Mouse (Mus musculus): ENCODE measurements at regions not wholly inside any gene's neighbourhood (a gene's known extent, or its start where the extent isn't known, plus 50 kb on each side); places are given as distances from the start of the nearest gene placed in this dataset.
A peak's percentile ranks its signal among the peaks of the same experiment; 100 is the strongest.

- H3K27ac ChIP-seq (ENCODE audit: insufficient read depth, low read length): no peak overlapping the region
These were observed 249.5 kb downstream of the Gm49356 start for GRCm38 (mm10) chr15:59138393-59139107.

GRCm38 (mm10) chr15:59141621-59142020, 252.5 kb downstream of the Gm49356 start:
- TF ChIP-seq POLR2A (IDR thresholded peaks at IDR 0.05; ENCODE audit: borderline replicate concordance, insufficient read depth, low read length) (no peak), CTCF (IDR thresholded peaks at IDR 0.05; ENCODE audit: borderline replicate concordance, insufficient read depth, low read depth, low read length) (no peak)
- WGBS: 88% methylated on average over 4 of the region's 4 CpGs
- H3K27ac ChIP-seq (ENCODE audit: insufficient read depth, low read length): no peak overlapping the region
- no peak overlapping the region for H3K4me3 ChIP-seq (replicated peaks; ENCODE audit: insufficient read depth, low read depth, low read length)
- no peaks in the 10 kb centered on the region for H3K27me3 ChIP-seq (ENCODE audit: control insufficient read depth, insufficient read depth, low read length)
- no peak for DNase-seq
- H3K4me1 ChIP-seq (ENCODE audit: control insufficient read depth, insufficient read depth, low read length): no peaks in the 10 kb centered on the region

More at GRCm38 (mm10) chr15:59138393-59139107, 249.5 kb downstream of the Gm49356 start:
- H3K4me3 ChIP-seq (replicated peaks; ENCODE audit: insufficient read depth, low read depth, low read length): no peak overlapping the region
- no peak for TF ChIP-seq POLR2A (IDR thresholded peaks at IDR 0.05; ENCODE audit: borderline replicate concordance, insufficient read depth, low read length)
- no peak for TF ChIP-seq CTCF (IDR thresholded peaks at IDR 0.05; ENCODE audit: borderline replicate concordance, insufficient read depth, low read depth, low read length)
- peak in 1 of 2 experiments; percentile 32 for DNase-seq
- H3K27me3 ChIP-seq (ENCODE audit: control insufficient read depth, insufficient read depth, low read length): no peaks in the 10 kb centered on the region
- H3K4me1 ChIP-seq (ENCODE audit: control insufficient read depth, insufficient read depth, low read length): no peaks in the 10 kb centered on the region
- WGBS: 55% methylated on average over 8 of the region's 8 CpGs

GRCm38 (mm10) chr15:59142481-59142880, 253.4 kb downstream of the Gm49356 start:
- Histone ChIP-seq H3K27me3 (ENCODE audit: control insufficient read depth, insufficient read depth, low read length) (no peaks in the 10 kb centered on the region), H3K27ac (ENCODE audit: insufficient read depth, low read length) (no peak overlapping the region), H3K4me3 (replicated peaks; ENCODE audit: insufficient read depth, low read depth, low read length) (no peak overlapping the region), H3K4me1 (ENCODE audit: control insufficient read depth, insufficient read depth, low read length) (no peaks in the 10 kb centered on the region)
- no peak for TF ChIP-seq CTCF (IDR thresholded peaks at IDR 0.05; ENCODE audit: borderline replicate concordance, insufficient read depth, low read depth, low read length)
- TF ChIP-seq POLR2A (IDR thresholded peaks at IDR 0.05; ENCODE audit: borderline replicate concordance, insufficient read depth, low read length): no peak
- 89% methylated on average over 9 of the region's 9 CpGs for WGBS
- DNase-seq: no peak

GRCm38 (mm10) chr15:59143891-59144290, 254.8 kb downstream of the Gm49356 start:
- H3K27ac ChIP-seq (ENCODE audit: insufficient read depth, low read length): no peak overlapping the region
- H3K4me3 ChIP-seq (replicated peaks; ENCODE audit: insufficient read depth, low read depth, low read length): no peak overlapping the region
- 98% methylated on average over 1 of the region's 1 CpGs for WGBS
- H3K4me1 ChIP-seq (ENCODE audit: control insufficient read depth, insufficient read depth, low read length): no peaks in the 10 kb centered on the region
- DNase-seq: no peak
- no peak for TF ChIP-seq CTCF (IDR thresholded peaks at IDR 0.05; ENCODE audit: borderline replicate concordance, insufficient read depth, low read depth, low read length)
- no peak for TF ChIP-seq POLR2A (IDR thresholded peaks at IDR 0.05; ENCODE audit: borderline replicate concordance, insufficient read depth, low read length)
- H3K27me3 ChIP-seq (ENCODE audit: control insufficient read depth, insufficient read depth, low read length): no peaks in the 10 kb centered on the region

- no peak overlapping the region for H3K4me3 ChIP-seq (replicated peaks; ENCODE audit: insufficient read depth, low read depth, low read length)
- DNase-seq: no peak
- WGBS: 88% methylated on average over 5 of the region's 5 CpGs
- H3K4me1 ChIP-seq (ENCODE audit: control insufficient read depth, insufficient read depth, low read length): no peaks in the 10 kb centered on the region
- no peak overlapping the region for H3K27ac ChIP-seq (ENCODE audit: insufficient read depth, low read length)
- TF ChIP-seq CTCF (IDR thresholded peaks at IDR 0.05; ENCODE audit: borderline replicate concordance, insufficient read depth, low read depth, low read length): no peak
- no peak for TF ChIP-seq POLR2A (IDR thresholded peaks at IDR 0.05; ENCODE audit: borderline replicate concordance, insufficient read depth, low read length)
- no peaks in the 10 kb centered on the region for H3K27me3 ChIP-seq (ENCODE audit: control insufficient read depth, insufficient read depth, low read length)
These were observed 256.6 kb downstream of the Gm49356 start for GRCm38 (mm10) chr15:59145679-59146078.

GRCm38 (mm10) chr15:59146111-59146510, 257.0 kb downstream of the Gm49356 start:
- no peak for DNase-seq
- no peak overlapping the region for H3K27ac ChIP-seq (ENCODE audit: insufficient read depth, low read length)
- H3K4me3 ChIP-seq (replicated peaks; ENCODE audit: insufficient read depth, low read depth, low read length): no peak overlapping the region
- H3K4me1 ChIP-seq (ENCODE audit: control insufficient read depth, insufficient read depth, low read length): no peaks in the 10 kb centered on the region
- no peak for TF ChIP-seq CTCF (IDR thresholded peaks at IDR 0.05; ENCODE audit: borderline replicate concordance, insufficient read depth, low read depth, low read length)
- TF ChIP-seq POLR2A (IDR thresholded peaks at IDR 0.05; ENCODE audit: borderline replicate concordance, insufficient read depth, low read length): no peak
- WGBS: 88% methylated on average over 19 of the region's 19 CpGs
- H3K27me3 ChIP-seq (ENCODE audit: control insufficient read depth, insufficient read depth, low read length): no peaks in the 10 kb centered on the region

GRCm38 (mm10) chr15:59146586-59147085, 257.5 kb downstream of the Gm49356 start:
- 37% methylated on average over 10 of the region's 11 CpGs for WGBS
- H3K27me3 ChIP-seq (ENCODE audit: control insufficient read depth, insufficient read depth, low read length): no peaks in the 10 kb centered on the region
- H3K27ac ChIP-seq (ENCODE audit: insufficient read depth, low read length): no peak overlapping the region
- H3K4me3 ChIP-seq (replicated peaks; ENCODE audit: insufficient read depth, low read depth, low read length): no peak overlapping the region
- TF ChIP-seq POLR2A (IDR thresholded peaks at IDR 0.05; ENCODE audit: borderline replicate concordance, insufficient read depth, low read length) (no peak), CTCF (IDR thresholded peaks at IDR 0.05; ENCODE audit: borderline replicate concordance, insufficient read depth, low read depth, low read length) (no peak)
- no peaks in the 10 kb centered on the region for H3K4me1 ChIP-seq (ENCODE audit: control insufficient read depth, insufficient read depth, low read length)
- no peak for DNase-seq

- Histone ChIP-seq H3K27me3 (ENCODE audit: control insufficient read depth, insufficient read depth, low read length) (no peaks in the 10 kb centered on the region), H3K4me3 (replicated peaks; ENCODE audit: insufficient read depth, low read depth, low read length) (no peak overlapping the region), H3K4me1 (ENCODE audit: control insufficient read depth, insufficient read depth, low read length) (peaks cover 2% of the 10 kb centered on the region; the same call in 1 of the 2 replicates), H3K27ac (ENCODE audit: insufficient read depth, low read length) (no peak overlapping the region)
- no peak for TF ChIP-seq CTCF (IDR thresholded peaks at IDR 0.05; ENCODE audit: borderline replicate concordance, insufficient read depth, low read depth, low read length)
- no peak for TF ChIP-seq POLR2A (IDR thresholded peaks at IDR 0.05; ENCODE audit: borderline replicate concordance, insufficient read depth, low read length)
- no peak for DNase-seq
- WGBS: 98% methylated on average over 5 of the region's 5 CpGs
These were observed 259.4 kb downstream of the Gm49356 start for GRCm38 (mm10) chr15:59148531-59148930.
